Mouse (Mus musculus) heart, embryonic 15.5 days (tissue): ENCODE measurements at regions not wholly inside any gene's neighbourhood (a gene's known extent, or its start where the extent isn't known, plus 50 kb on each side); places are given as distances from the start of the nearest gene placed in this dataset.

Experiments used
- ATAC-seq: fragments of 200-750 bp; cut with Nextera tagmentation; replicated peaks from 2 replicates; pipeline ENCODE4 v1.8.0; 2017; ENCODE audit warnings: low read depth, moderate TSS enrichment; ENCODE audit not compliant: insufficient number of reproducible peaks, insufficient read depth, low FRiP score
- H3K27ac ChIP-seq: fragments of 300-500 bp; sonication (generic); 2 replicates; pipeline ENCODE4 v1.5.1; 2015; ENCODE audit warnings: mild to moderate bottlenecking, inconsistent platforms
- H3K27me3 ChIP-seq: fragments of 300-500 bp; sonication (generic); 2 replicates; pipeline ENCODE4 v1.6.1; 2015; ENCODE audit warnings: inconsistent platforms
- H3K36me3 ChIP-seq: fragments of 300-500 bp; sonication (generic); 2 replicates; pipeline ENCODE4 v1.6.1; 2015; ENCODE audit warnings: mild to moderate bottlenecking, inconsistent platforms
- H3K4me1 ChIP-seq: fragments of 300-500 bp; sonication (generic); replicated peaks from 2 replicates; pipeline ENCODE4 v1.6.1; 2015; ENCODE audit warnings: inconsistent platforms
- H3K4me2 ChIP-seq: fragments of 300-500 bp; sonication (generic); 2 replicates; pipeline ENCODE4 v1.6.1; 2015; ENCODE audit warnings: inconsistent platforms, mild to moderate bottlenecking, moderate library complexity
- H3K4me3 ChIP-seq: fragments of 300-500 bp; sonication (generic); 2 replicates; pipeline ENCODE4 v1.5.1; 2015; ENCODE audit warnings: mild to moderate bottlenecking, inconsistent platforms
- H3K9ac ChIP-seq: fragments of 300-500 bp; sonication (generic); 2 replicates; pipeline ENCODE4 v1.6.1; 2015; ENCODE audit warnings: mild to moderate bottlenecking, inconsistent platforms
- H3K9me3 ChIP-seq: fragments of 300-500 bp; sonication (generic); replicated peaks from 2 replicates; pipeline ENCODE4 v1.6.1; 2016; ENCODE audit warnings: inconsistent platforms
- WGBS: fragments of 180-500 bp; shearing (Covaris S2); methylation state at CpG from one replicate; pipeline ENCODE4 v1.1.7; 2015; ENCODE audit warnings: mixed read lengths; 5-methylcytosine and 5-hydroxymethylcytosine counted together

GRCm38 (mm10) chr10:125899504-125899903 is 66.5 kb upstream of the Lrig3 start:
- Histone ChIP-seq H3K27ac (no peak overlapping the region), H3K4me1 (no peaks in the 10 kb centered on the region), H3K9ac (no peak overlapping the region), H3K4me3 (no peak overlapping the region), H3K27me3 (no peaks in the 10 kb centered on the region), H3K4me2 (no peak overlapping the region), H3K9me3 (no peaks in the 10 kb centered on the region), H3K36me3 (no peaks in the 10 kb centered on the region)
- no peak for ATAC-seq
- WGBS: 82% methylated on average over 4 of the region's 4 CpGs

GRCm38 (mm10) chr10:125900562-125900961 is 65.4 kb upstream of the Lrig3 start:
- Histone ChIP-seq H3K36me3 (no peaks in the 10 kb centered on the region), H3K27ac (no peak overlapping the region), H3K27me3 (no peaks in the 10 kb centered on the region), H3K4me3 (no peak overlapping the region), H3K4me2 (no peak overlapping the region), H3K9ac (no peak overlapping the region), H3K9me3 (no peaks in the 10 kb centered on the region), H3K4me1 (no peaks in the 10 kb centered on the region)
- no peak for ATAC-seq
- 72% methylated on average over 2 of the region's 2 CpGs for WGBS

- WGBS: 73% methylated on average over 5 of the region's 5 CpGs
- no peak for ATAC-seq
- Histone ChIP-seq H3K4me2 (no peak overlapping the region), H3K36me3 (no peaks in the 10 kb centered on the region), H3K4me3 (no peak overlapping the region), H3K27me3 (no peaks in the 10 kb centered on the region), H3K4me1 (no peaks in the 10 kb centered on the region), H3K27ac (no peak overlapping the region), H3K9ac (no peak overlapping the region), H3K9me3 (no peaks in the 10 kb centered on the region)
Measured at GRCm38 (mm10) chr10:125902668-125903067, 63.3 kb upstream of the Lrig3 start.

GRCm38 (mm10) chr10:125912207-125912606 is 53.8 kb upstream of the Lrig3 start:
- H3K4me1 ChIP-seq: no peaks in the 10 kb centered on the region
- H3K4me3 ChIP-seq: no peak overlapping the region
- no peaks in the 10 kb centered on the region for H3K36me3 ChIP-seq
- H3K9ac ChIP-seq: no peak overlapping the region
- H3K4me2 ChIP-seq: no peak overlapping the region
- ATAC-seq: no peak
- 75% methylated on average over 7 of the region's 7 CpGs for WGBS
- H3K27ac ChIP-seq: no peak overlapping the region
- no peaks in the 10 kb centered on the region for H3K9me3 ChIP-seq
- no peaks in the 10 kb centered on the region for H3K27me3 ChIP-seq
